Mouse (Mus musculus): ENCODE data around the gene Grin1. TPM values are rescaled to one million over a fixed set of nuclear protein-coding genes. Genes with fewer than 3 reads are reported as not detected.

Grin1 gene
- polyA plus RNA-seq, 1 experiment = not detected

- no peak for TF ChIP-seq POLR2A (IDR thresholded peaks at IDR 0.05; ENCODE audit: borderline replicate concordance, low read depth, low read length)
- TF ChIP-seq CTCF (IDR thresholded peaks at IDR 0.05; ENCODE audit: low read depth, low read length) = no peak
- peaks cover 13% of the 10 kb centered on the region; the same call in 1 of the 2 replicates for H3K4me1 ChIP-seq (ENCODE audit: control insufficient read depth, insufficient read depth, low read length)
- H3K27ac ChIP-seq (ENCODE audit: insufficient read depth, low read depth, low read length) = no peak within 1 kb of the TSS
- H3K4me3 ChIP-seq (ENCODE audit: insufficient read depth, low read length) = peak within 1 kb of the TSS; percentile 43
Observed at GRCm38 (mm10) chr2:25242101-25242506, 76.9 kb downstream of the Grin1 start, which contains the start of the genes Rnf208 and Cysrt1. Gene Rnf208, plus strand, starts transcription at chr2:25242255. Gene Cysrt1, minus strand, starts transcription at chr2:25242452.

DNA sequence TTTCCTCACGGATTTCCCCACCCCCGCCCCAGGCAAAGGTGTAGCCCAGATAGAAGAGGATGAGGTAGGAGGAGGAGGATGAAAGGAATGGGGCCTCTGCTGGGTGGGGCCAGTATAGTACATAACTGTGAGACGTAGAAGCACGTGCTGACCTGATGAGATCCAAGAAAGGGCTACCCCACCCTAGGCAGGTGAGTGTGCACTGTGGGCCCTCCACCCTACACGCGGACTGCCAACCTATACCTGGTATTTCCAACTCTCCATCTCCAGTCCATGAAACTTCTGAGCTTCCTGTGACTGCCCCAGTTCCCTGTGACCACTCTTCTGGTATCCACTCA, 77.6 kb downstream of the Grin1 start:
- H3K27ac ChIP-seq (ENCODE audit: insufficient read depth, low read depth, low read length) = no peak overlapping the region

More for the DNA sequence above, 77.6 kb downstream of the Grin1 start:
- peaks cover 13% of the 10 kb centered on the region; the same call in 1 of the 2 replicates for H3K4me1 ChIP-seq (ENCODE audit: control insufficient read depth, insufficient read depth, low read length)
- TF ChIP-seq POLR2A (IDR thresholded peaks at IDR 0.05; ENCODE audit: borderline replicate concordance, low read depth, low read length) = no peak
- no peak for TF ChIP-seq CTCF (IDR thresholded peaks at IDR 0.05; ENCODE audit: low read depth, low read length)
- peak overlapping the region; percentile 43 for H3K4me3 ChIP-seq (ENCODE audit: insufficient read depth, low read length)

Other genes with a start within 250 kb of the Grin1 start
- gene Entpd8, start 238.9 kb downstream of the Grin1 start, polyA plus RNA-seq (2012; ENCODE audit: insufficient read depth, insufficient read length, missing spikeins) = not detected in 2 replicates
- gene Noxa1, start 224.0 kb downstream of the Grin1 start, polyA plus RNA-seq (2012; ENCODE audit: insufficient read depth, insufficient read length, missing spikeins) = not detected in 2 replicates
- gene Nrarp, start 138.4 kb downstream of the Grin1 start, polyA plus RNA-seq (2012; ENCODE audit: insufficient read depth, insufficient read length, missing spikeins) = not detected in 2 replicates
- gene Tor4a, start 122.3 kb downstream of the Grin1 start, polyA plus RNA-seq (2012; ENCODE audit: insufficient read depth, insufficient read length, missing spikeins) = 72.2 and 73.2 TPM in 2 replicates
- 33.3 and 35.7 TPM in 2 replicates for gene Nelfb, start 107.7 kb downstream of the Grin1 start, polyA plus RNA-seq (2012; ENCODE audit: insufficient read depth, insufficient read length, missing spikeins)
- not detected in 2 replicates for gene Stpg3, start 104.5 kb downstream of the Grin1 start, polyA plus RNA-seq (2012; ENCODE audit: insufficient read depth, insufficient read length, missing spikeins)
- gene Fam166a, start 100.4 kb downstream of the Grin1 start, polyA plus RNA-seq (2012; ENCODE audit: insufficient read depth, insufficient read length, missing spikeins) = not detected in 2 replicates
- gene Tubb4b, start 94.5 kb downstream of the Grin1 start, polyA plus RNA-seq (2012; ENCODE audit: insufficient read depth, insufficient read length, missing spikeins) = 124 and 135 TPM in 2 replicates
- gene Slc34a3, start 84.8 kb downstream of the Grin1 start, polyA plus RNA-seq (2012; ENCODE audit: insufficient read depth, insufficient read length, missing spikeins) = not detected in 2 replicates
- gene Rnf224, start 82.4 kb downstream of the Grin1 start, polyA plus RNA-seq (2012; ENCODE audit: insufficient read depth, insufficient read length, missing spikeins) = not detected in 2 replicates
- 0.66 TPM in 1 of 2 replicates, not detected in the other for gene Rnf208, start 76.9 kb downstream of the Grin1 start, polyA plus RNA-seq (2012; ENCODE audit: insufficient read depth, insufficient read length, missing spikeins)
- gene Cysrt1, start 76.7 kb downstream of the Grin1 start, polyA plus RNA-seq (2012; ENCODE audit: insufficient read depth, insufficient read length, missing spikeins) = not detected in 2 replicates
- gene AL732309.1, start 72.3 kb downstream of the Grin1 start, polyA plus RNA-seq (2012; ENCODE audit: insufficient read depth, insufficient read length, missing spikeins) = 1.3 and 6.1 TPM in 2 replicates
- gene Tmem203, start 63.7 kb downstream of the Grin1 start, polyA plus RNA-seq (2012; ENCODE audit: insufficient read depth, insufficient read length, missing spikeins) = 18.1 and 20.4 TPM in 2 replicates
- gene Tprn, start 56.6 kb downstream of the Grin1 start, polyA plus RNA-seq (2012; ENCODE audit: insufficient read depth, insufficient read length, missing spikeins) = 8.8 and 10.2 TPM in 2 replicates
- gene Ssna1, start 46.7 kb downstream of the Grin1 start, polyA plus RNA-seq (2012; ENCODE audit: insufficient read depth, insufficient read length, missing spikeins) = 55.1 and 59.7 TPM in 2 replicates
- gene Anapc2, start 46.7 kb downstream of the Grin1 start, polyA plus RNA-seq (2012; ENCODE audit: insufficient read depth, insufficient read length, missing spikeins) = 84.0 and 89.6 TPM in 2 replicates
- not detected in 2 replicates for gene Tmem210, start 31.0 kb downstream of the Grin1 start, polyA plus RNA-seq (2012; ENCODE audit: insufficient read depth, insufficient read length, missing spikeins)
- not detected in 2 replicates for gene Lrrc26, start 29.3 kb downstream of the Grin1 start, polyA plus RNA-seq (2012; ENCODE audit: insufficient read depth, insufficient read length, missing spikeins)
- 36.1 and 43.5 TPM in 2 replicates for gene Man1b1, start 13.2 kb upstream of the Grin1 start, polyA plus RNA-seq (2012; ENCODE audit: insufficient read depth, insufficient read length, missing spikeins)
- 93.4 and 99.0 TPM in 2 replicates for gene Dpp7, start 37.2 kb upstream of the Grin1 start, polyA plus RNA-seq (2012; ENCODE audit: insufficient read depth, insufficient read length, missing spikeins)
- 175 and 203 TPM in 2 replicates for gene Uap1l1, start 46.5 kb upstream of the Grin1 start, polyA plus RNA-seq (2012; ENCODE audit: insufficient read depth, insufficient read length, missing spikeins)
- gene Sapcd2, start 53.1 kb upstream of the Grin1 start, polyA plus RNA-seq (2012; ENCODE audit: insufficient read depth, insufficient read length, missing spikeins) = 7.2 and 8.0 TPM in 2 replicates
- gene Entpd2, start 76.7 kb upstream of the Grin1 start, polyA plus RNA-seq (2012; ENCODE audit: insufficient read depth, insufficient read length, missing spikeins) = not detected in 2 replicates
- gene Npdc1, start 80.2 kb upstream of the Grin1 start, polyA plus RNA-seq (2012; ENCODE audit: insufficient read depth, insufficient read length, missing spikeins) = 5.0 and 6.6 TPM in 2 replicates
- 9.5 and 9.6 TPM in 2 replicates for gene Fut7, start 104.1 kb upstream of the Grin1 start, polyA plus RNA-seq (2012; ENCODE audit: insufficient read depth, insufficient read length, missing spikeins)
- 14.9 and 16.4 TPM in 2 replicates for gene Abca2, start 109.5 kb upstream of the Grin1 start, polyA plus RNA-seq (2012; ENCODE audit: insufficient read depth, insufficient read length, missing spikeins)
- not detected in 2 replicates for gene Clic3, start 137.7 kb upstream of the Grin1 start, polyA plus RNA-seq (2012; ENCODE audit: insufficient read depth, insufficient read length, missing spikeins)
- 22.4 and 26.2 TPM in 2 replicates for gene Paxx, start 141.9 kb upstream of the Grin1 start, polyA plus RNA-seq (2012; ENCODE audit: insufficient read depth, insufficient read length, missing spikeins)
- gene Ptgds, start 150.9 kb upstream of the Grin1 start, polyA plus RNA-seq (2012; ENCODE audit: insufficient read depth, insufficient read length, missing spikeins) = not detected in 2 replicates
- gene Lcn12, start 174.7 kb upstream of the Grin1 start, polyA plus RNA-seq (2012; ENCODE audit: insufficient read depth, insufficient read length, missing spikeins) = not detected in 2 replicates
- 35.0 and 35.4 TPM in 2 replicates for gene Fbxw5, start 181.6 kb upstream of the Grin1 start, polyA plus RNA-seq (2012; ENCODE audit: insufficient read depth, insufficient read length, missing spikeins)
- 1.8 TPM in 1 of 2 replicates, not detected in the other for gene C8g, start 182.5 kb upstream of the Grin1 start, polyA plus RNA-seq (2012; ENCODE audit: insufficient read depth, insufficient read length, missing spikeins)
- gene Traf2, start 227.8 kb upstream of the Grin1 start, polyA plus RNA-seq (2012; ENCODE audit: insufficient read depth, insufficient read length, missing spikeins) = 14.8 and 15.5 TPM in 2 replicates
- gene Edf1, start 238.7 kb upstream of the Grin1 start, polyA plus RNA-seq (2012; ENCODE audit: insufficient read depth, insufficient read length, missing spikeins) = 142 and 160 TPM in 2 replicates